Mouse (Mus musculus) embryonic fibroblast, embryonic 13.5 days (primary cell): Measurements from ENCODE around the gene Etfa. TPM values are rescaled to one million over a fixed set of nuclear protein-coding genes. Genes with fewer than 3 reads are reported as not detected.

Source experiments
- H3K27ac ChIP-seq: 2 replicates; pipeline ENCODE4 v1.5.1; 2012; ENCODE audit warnings: low read length, control low read depth, inconsistent platforms; ENCODE audit not compliant: insufficient read depth
- H3K4me1 ChIP-seq: 2 replicates; pipeline ENCODE4 v1.6.1; 2011; ENCODE audit warnings: low read length; ENCODE audit not compliant: control insufficient read depth, insufficient read depth
- H3K4me3 ChIP-seq: 2 replicates; pipeline ENCODE4 v1.5.1; 2011; ENCODE audit warnings: mild to moderate bottlenecking, control low read depth, low read length; ENCODE audit not compliant: insufficient read depth
- CTCF ChIP-seq: IDR thresholded peaks from 2 replicates; pipeline ENCODE4 v1.5.1; 2011; ENCODE audit warnings: mild to moderate bottlenecking, control low read depth, low read length, moderate library complexity, borderline replicate concordance; ENCODE audit not compliant: insufficient read depth
- POLR2A ChIP-seq: IDR thresholded peaks from 2 replicates; pipeline ENCODE4 v1.6.1; 2011; ENCODE audit warnings: low read depth, mild to moderate bottlenecking, control low read depth, low read length, moderate library complexity
- polyA plus RNA-seq: library from polyadenylated mRNA; stranded (reverse); fragments of >200 nt; gene quantifications from 2 replicates; pipeline ENCODE4 v1.2.4, GENCODE M21; 2011; ENCODE audit warnings: low read depth; ENCODE audit not compliant: missing spikeins, insufficient read length

Gene Etfa
- polyA plus RNA-seq, 1 experiment = 94.8 TPM

DNA sequence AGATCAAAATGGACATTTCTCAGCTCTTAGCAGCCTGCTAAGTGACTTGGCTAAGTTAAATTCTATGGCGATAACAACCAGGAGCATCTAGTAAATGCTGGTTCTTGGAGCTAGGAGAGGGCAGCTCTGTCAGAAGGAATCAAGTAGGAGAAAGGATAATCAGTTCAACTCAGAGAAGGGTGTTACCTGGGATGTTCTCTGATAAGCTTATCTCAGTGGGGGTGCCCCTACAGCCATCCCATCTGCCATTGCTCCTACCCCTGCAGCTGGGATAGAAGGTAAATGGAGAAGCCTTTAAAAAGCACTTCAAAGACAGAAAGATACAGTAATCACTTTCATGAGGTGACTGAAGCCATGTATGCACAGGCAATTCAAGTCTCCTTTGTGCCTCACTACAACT lies 59.1 kb downstream of the Etfa start:
- Histone ChIP-seq H3K4me1 (peaks cover 7% of the 10 kb centered on the region; the same call in 1 of the 2 replicates), H3K27ac (no peak overlapping the region), H3K4me3 (no peak overlapping the region)
- no peak for TF ChIP-seq CTCF
- TF ChIP-seq POLR2A = no peak

DNA sequence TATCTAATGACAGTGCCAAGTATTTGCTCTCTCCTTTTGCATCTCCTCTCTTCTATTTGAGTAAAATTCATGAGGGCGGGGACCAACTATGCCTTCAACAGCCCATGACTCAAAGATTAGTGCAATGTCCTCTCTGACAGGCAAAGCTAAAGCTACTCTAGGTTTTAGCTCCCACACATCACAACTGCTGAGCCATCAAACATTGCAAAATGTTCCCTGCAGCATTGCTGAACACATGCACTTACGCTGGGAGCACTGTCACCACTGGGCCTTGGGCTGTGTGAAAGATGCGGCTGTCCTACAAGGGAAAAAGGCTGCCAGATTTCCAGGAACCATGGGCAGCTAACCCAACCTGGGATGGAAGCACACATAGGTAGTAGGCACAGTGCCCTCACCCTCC lies 60.6 kb downstream of the Etfa start:
- no peak for TF ChIP-seq CTCF
- TF ChIP-seq POLR2A = no peak
- Histone ChIP-seq H3K4me3 (no peak overlapping the region), H3K4me1 (peaks cover 7% of the 10 kb centered on the region; the same call in 1 of the 2 replicates), H3K27ac (no peak overlapping the region)

DNA sequence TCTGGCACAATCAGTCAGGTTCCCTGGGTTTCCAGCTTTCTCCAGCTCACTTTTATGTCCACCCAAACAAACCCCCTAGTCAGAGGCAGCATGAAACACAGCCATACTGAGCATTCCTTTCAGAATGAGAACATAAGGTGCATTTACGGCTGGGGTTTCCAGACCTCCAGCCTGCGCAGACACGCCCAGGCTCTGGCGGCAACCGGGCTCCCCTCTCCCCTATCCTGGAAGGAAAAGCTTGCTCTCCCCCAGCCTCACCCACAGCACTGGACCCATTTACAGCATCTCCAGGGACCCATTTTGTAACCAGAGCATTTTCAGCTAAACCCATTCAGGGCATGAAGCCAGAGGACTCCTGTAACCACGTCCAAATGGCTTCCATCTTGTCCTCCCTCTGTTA lies 62.0 kb downstream of the Etfa start:
- H3K4me3 ChIP-seq = no peak overlapping the region
- H3K27ac ChIP-seq = no peak overlapping the region
- H3K4me1 ChIP-seq = peaks cover 7% of the 10 kb centered on the region; the same call in 1 of the 2 replicates
- TF ChIP-seq CTCF = no peak
- no peak for TF ChIP-seq POLR2A

DNA sequence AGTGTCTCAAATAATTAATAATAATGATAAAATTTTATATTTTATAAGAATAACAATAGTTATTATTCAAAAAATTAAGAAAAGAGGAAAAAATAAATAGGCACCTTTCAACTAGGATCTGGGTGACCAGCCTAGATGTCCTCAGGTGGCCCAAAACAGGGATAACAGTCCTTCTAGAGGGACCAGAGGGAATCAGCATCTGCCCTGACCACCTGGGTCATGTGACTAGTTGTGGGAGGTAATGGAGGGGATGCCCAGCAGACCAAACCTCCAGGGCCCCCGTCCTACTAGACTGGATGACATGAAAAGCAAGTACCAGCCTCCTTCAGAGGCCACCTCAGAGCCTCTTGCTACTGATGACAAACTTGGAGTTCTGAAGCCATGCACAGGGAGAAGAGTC lies 62.9 kb downstream of the Etfa start:
- no peak overlapping the region for H3K4me3 ChIP-seq
- no peak for TF ChIP-seq CTCF
- no peak for TF ChIP-seq POLR2A
- H3K27ac ChIP-seq = no peak overlapping the region
- peaks cover 7% of the 10 kb centered on the region; the same call in 1 of the 2 replicates for H3K4me1 ChIP-seq

DNA sequence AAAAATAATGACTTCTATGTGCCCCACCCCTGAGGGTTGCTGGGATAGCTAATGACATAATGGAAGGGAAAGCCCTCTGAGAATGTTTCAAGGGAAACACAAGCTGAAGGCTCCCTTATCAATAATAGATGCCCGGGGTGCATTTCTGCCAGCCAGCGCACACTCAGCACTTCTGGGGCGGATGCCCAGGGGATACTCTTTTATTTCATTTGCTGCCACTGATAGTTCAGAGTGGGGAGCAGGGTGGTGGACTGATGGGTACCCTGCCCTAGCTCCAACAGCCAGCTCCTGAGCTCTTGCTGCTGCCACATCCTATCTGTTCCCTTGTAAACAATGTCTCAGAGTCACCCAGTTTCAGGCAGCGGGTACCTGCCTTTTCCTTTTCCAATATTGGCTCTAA lies 64.5 kb downstream of the Etfa start:
- no peak for TF ChIP-seq CTCF
- TF ChIP-seq POLR2A = no peak
- Histone ChIP-seq H3K4me1 (peaks cover 7% of the 10 kb centered on the region; the same call in 1 of the 2 replicates), H3K4me3 (no peak overlapping the region), H3K27ac (no peak overlapping the region)

DNA sequence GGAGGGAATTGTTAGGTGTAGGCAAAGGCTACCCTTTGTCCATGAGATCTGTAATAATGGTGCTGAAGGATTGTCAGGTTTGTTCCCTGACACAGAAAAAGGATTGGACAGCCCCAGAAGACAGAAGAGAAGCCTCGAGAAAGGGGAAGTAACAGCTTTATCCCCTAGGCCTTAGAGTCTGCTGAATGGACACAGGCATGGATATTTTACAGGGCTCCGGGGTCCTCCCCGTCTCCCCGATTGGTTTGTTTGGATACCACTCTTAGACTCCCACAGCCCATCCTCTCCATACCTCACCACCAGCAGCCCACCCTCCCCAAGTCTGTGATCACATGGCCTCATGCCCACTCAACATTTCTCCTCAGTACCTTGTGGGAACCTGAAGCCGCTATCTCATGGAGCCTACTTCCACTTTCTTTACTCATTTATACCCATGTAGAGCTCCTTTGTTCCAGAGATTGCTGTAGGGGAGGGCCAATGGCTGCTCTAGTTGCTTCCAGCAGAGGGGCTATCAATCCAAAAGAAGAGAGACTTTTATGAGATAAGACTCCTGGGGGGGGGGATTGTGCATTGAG lies 72.8 kb downstream of the Etfa start:
- Histone ChIP-seq H3K4me1 (no peaks in the 10 kb centered on the region), H3K27ac (no peak overlapping the region), H3K4me3 (no peak overlapping the region)
- TF ChIP-seq POLR2A (no peak), CTCF (no peak)

DNA sequence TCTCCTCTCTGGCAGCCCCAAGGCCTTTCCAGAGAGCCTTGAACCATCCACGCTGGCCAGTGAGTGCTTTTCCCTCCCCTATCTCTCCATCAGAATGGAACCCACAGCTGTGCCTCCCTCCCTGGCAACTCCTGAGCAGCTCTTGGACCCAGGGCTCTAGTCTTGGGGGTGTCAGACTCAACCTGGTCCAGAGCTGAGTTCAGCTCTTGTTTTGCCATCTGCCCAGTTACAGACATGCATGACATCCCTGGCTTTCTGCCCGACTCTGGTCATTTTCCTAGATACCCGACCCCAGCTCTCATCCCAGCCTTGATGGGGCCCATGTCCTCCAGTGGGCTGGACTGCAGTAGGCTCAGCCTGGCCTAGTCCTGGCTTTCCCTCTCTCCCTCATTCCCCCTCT lies 73.6 kb downstream of the Etfa start:
- no peak overlapping the region for H3K27ac ChIP-seq
- TF ChIP-seq CTCF = no peak
- no peak for TF ChIP-seq POLR2A
- H3K4me3 ChIP-seq = no peak overlapping the region
- no peaks in the 10 kb centered on the region for H3K4me1 ChIP-seq

DNA sequence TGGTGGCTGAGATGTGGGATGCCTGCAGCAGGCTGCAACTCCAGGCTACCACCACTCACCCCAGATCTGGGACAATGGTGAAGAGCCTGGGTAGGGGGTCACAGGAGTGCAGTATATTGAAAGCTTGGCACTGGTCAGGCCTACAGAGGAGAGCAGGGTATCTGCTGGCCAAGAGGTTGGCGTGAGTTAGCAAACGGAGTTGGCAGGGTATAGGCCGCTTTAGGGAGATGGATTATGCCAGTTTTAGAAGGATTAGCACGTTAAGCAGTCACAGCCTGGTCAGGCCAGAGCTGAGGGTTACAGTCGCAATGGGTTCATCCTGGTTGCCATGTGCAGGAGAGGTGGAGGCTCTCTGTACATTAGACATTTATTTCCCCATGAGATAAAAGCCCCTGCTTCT lies 78.2 kb downstream of the Etfa start:
- H3K4me3 ChIP-seq = no peak overlapping the region
- no peak overlapping the region for H3K27ac ChIP-seq
- no peaks in the 10 kb centered on the region; the same call in 1 of the 2 replicates for H3K4me1 ChIP-seq
- TF ChIP-seq POLR2A = no peak
- TF ChIP-seq CTCF = no peak

DNA sequence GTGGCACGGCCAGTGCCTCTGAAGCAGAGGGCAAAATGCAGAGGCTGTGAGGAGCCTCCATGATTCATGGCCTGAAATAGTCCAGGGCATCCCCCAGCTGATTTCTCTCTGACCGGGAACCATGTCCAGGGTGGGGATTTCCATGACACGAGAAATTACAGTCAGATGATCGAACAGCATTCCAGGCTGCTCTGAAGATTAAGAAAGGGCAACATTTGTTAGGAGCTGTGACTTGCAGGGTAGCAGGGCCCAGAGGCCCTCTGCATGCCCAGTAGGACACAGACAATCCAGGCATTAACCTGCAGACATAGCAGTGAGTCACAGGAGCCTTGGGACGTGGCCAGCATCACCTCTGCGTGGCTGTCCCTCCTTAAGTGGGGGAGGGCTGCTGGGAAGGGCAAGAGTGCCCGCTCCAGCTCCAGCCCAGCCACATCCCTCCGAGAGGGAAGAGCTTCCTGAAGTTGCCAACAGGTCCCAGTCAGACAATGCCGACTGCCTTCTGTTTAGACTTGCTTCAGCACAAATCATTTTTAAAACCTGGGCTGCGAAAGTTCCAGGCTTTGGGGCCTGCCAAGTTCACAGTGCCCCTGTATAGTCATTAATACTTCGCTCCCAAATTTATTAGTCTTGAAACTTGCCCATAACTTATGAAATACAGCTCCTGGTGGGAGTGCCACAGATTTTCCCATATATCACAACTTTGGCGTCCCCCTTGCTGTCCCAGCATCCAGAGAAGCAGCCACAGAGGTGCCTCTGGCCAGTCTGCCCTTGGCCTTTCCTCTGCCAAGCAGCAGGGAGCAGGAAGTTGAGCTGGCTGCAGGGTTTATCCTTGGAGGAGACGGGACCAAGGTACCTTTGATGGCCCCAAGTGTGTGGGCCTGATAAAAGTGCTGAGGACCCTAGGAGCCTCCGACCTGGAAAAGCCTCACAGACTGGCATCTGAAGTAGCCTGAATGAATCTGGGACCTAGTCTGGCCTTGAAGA lies 79.4 kb downstream of the Etfa start:
- Histone ChIP-seq H3K4me3 (no peak overlapping the region), H3K4me1 (no peaks in the 10 kb centered on the region; the same call in 1 of the 2 replicates), H3K27ac (no peak overlapping the region)
- no peak for TF ChIP-seq POLR2A
- no peak for TF ChIP-seq CTCF

DNA sequence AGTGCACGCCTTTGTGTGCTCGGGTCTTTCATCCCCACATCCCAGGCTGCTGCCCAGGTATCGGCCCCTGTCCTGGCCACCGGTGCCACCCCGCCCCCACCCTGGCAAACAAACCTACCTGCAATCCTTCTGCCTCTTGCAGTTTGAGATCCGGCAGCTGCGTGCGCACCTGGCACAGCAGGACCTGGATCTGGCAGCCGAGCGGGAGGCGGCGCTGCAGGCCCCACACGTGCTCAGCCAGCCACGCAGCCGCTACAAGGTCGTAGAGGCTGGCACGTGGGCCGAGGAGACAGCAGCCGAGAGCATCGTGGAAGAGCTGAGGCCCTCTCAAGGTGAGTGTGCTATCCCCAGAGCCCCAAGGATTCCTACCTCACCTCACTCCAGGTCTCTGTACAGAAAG lies 81.9 kb downstream of the Etfa start:
- TF ChIP-seq POLR2A (no peak), CTCF (no peak)
- H3K4me1 ChIP-seq = no peaks in the 10 kb centered on the region; the same call in 1 of the 2 replicates
- no peak overlapping the region for H3K27ac ChIP-seq
- H3K4me3 ChIP-seq = no peak overlapping the region
